ENCODE assay signal across 19 mouse cellular contexts in genomic region chr8:70422722-70423121, GRCm38 (mm10). TPM values are rescaled to one million over a fixed set of nuclear protein-coding genes. Genes with fewer than 3 reads are reported as not detected.
DNase-seq lines count a peak whose midpoint lies in the region; ATAC-seq and TF ChIP-seq lines count a peak whose summit lies in the region.
"Had no signal": no experiment of that assay in that cellular context is flagged by ENCODE, and none has a peak within 500 bp of the region (broad histone marks: within the 10 kb centered on the region; RNA-seq: fewer than 3 reads in every experiment).

No protein-coding gene starts in this region.

- H3K4me2 ChIP-seq in heart, embryonic 12.5 days, result no peak overlapping the region
- no peak overlapping the region for H3K4me2 ChIP-seq in liver, embryonic 15.5 days
- H3K4me2 ChIP-seq: embryonic facial prominence, embryonic 13.5 days; limb, embryonic 12.5 days; midbrain, embryonic 11.5 days; stomach, embryonic 15.5 days had no signal

- TF ChIP-seq POLR2A in MEL (IDR thresholded peaks at IDR 0.05; ENCODE audit: control insufficient read depth in 1 of 2, insufficient read depth in 1 of 2, low read depth in 1 of 2, low read length in 2 of 2, poor library complexity in 1 of 2), result no peak

- TF ChIP-seq RAD21 in MEL (IDR thresholded peaks at IDR 0.05; ENCODE audit: low read depth, low read length), result no peak

- peak; percentile 79 for ATAC-seq in heart, embryonic 12.5 days (ENCODE audit: insufficient number of reproducible peaks, low FRiP score)
- ATAC-seq in common myeloid progenitor, adult 5-6 weeks (replicated peaks; ENCODE audit: low read depth, poor library complexity, severe bottlenecking), result peak; percentile 29; the same call in 1 of the 2 replicates
- peak; percentile 79 for ATAC-seq in liver, embryonic 15.5 days (ENCODE audit: insufficient read depth)
- ATAC-seq: hindbrain, embryonic 16.5 days had no signal

- no peak for TF ChIP-seq CTCF in MEL (IDR thresholded peaks at IDR 0.05 in 2 of 3, conservative IDR thresholded peaks at IDR 0.05 in 1 of 3; ENCODE audit: control insufficient read depth in 1 of 3, insufficient read depth in 1 of 3, low read depth in 2 of 3, low read length in 3 of 3, poor library complexity in 1 of 3, severe bottlenecking in 1 of 3)

- no peak for DNase-seq in heart, postnatal 4 days
- DNase-seq in MEL (ENCODE audit: low read depth, low spot score), result peak; percentile 73
- DNase-seq in frontal cortex, postnatal 25 days (ENCODE audit: low spot score in 2 of 2), result no peak
- DNase-seq in kidney, adult 9 months, result no peak
- DNase-seq in hindbrain, embryonic 10.5 days (ENCODE audit: low spot score), result no peak
- DNase-seq: cerebellum, adult 11 months; kidney, adult 11 months; kidney, postnatal 10 days; right cerebral cortex, postnatal 14 days; thymus, adult 2 months had no signal

- H3K27me3 ChIP-seq in heart, embryonic 12.5 days (replicated peaks), result no peaks in the 10 kb centered on the region
- no peaks in the 10 kb centered on the region for H3K27me3 ChIP-seq in MEL (ENCODE audit: control insufficient read depth in 1 of 2, insufficient read depth in 2 of 2, low read length in 2 of 2)
- no peaks in the 10 kb centered on the region for H3K27me3 ChIP-seq in liver, embryonic 15.5 days
- H3K27me3 ChIP-seq in hindbrain, embryonic 10.5 days (ENCODE audit: insufficient read depth, poor library complexity, severe bottlenecking), result no peaks in the 10 kb centered on the region
- H3K27me3 ChIP-seq: embryonic facial prominence, embryonic 13.5 days; limb, embryonic 12.5 days; stomach, embryonic 15.5 days had no signal

- no peak overlapping the region for H3K9ac ChIP-seq in heart, embryonic 12.5 days
- no peak overlapping the region for H3K9ac ChIP-seq in MEL (ENCODE audit: control insufficient read depth, low read depth, low read length, poor library complexity, severe bottlenecking)
- no peak overlapping the region for H3K9ac ChIP-seq in liver, embryonic 15.5 days
- H3K9ac ChIP-seq: embryonic facial prominence, embryonic 13.5 days; limb, embryonic 12.5 days; stomach, embryonic 15.5 days had no signal

- no peaks in the 10 kb centered on the region for H3K9me3 ChIP-seq in heart, embryonic 12.5 days (replicated peaks)
- H3K9me3 ChIP-seq in MEL (replicated peaks; ENCODE audit: insufficient read depth, low read length), result no peaks in the 10 kb centered on the region
- H3K9me3 ChIP-seq in liver, embryonic 15.5 days (replicated peaks), result no peaks in the 10 kb centered on the region
- H3K9me3 ChIP-seq in hindbrain, embryonic 10.5 days, result no peaks in the 10 kb centered on the region
- H3K9me3 ChIP-seq: embryonic facial prominence, embryonic 13.5 days; limb, embryonic 12.5 days; stomach, embryonic 15.5 days had no signal

- no peak overlapping the region for H3K4me3 ChIP-seq in heart, embryonic 12.5 days
- no peak overlapping the region for H3K4me3 ChIP-seq in MEL (ENCODE audit: control insufficient read depth in 1 of 2, insufficient read depth in 1 of 2, low read depth in 2 of 2, low read length in 2 of 2)
- H3K4me3 ChIP-seq in liver, embryonic 15.5 days (replicated peaks), result no peak overlapping the region
- no peak overlapping the region for H3K4me3 ChIP-seq in hindbrain, embryonic 10.5 days
- H3K4me3 ChIP-seq: embryonic facial prominence, embryonic 13.5 days; left cerebral cortex, adult 2 months; limb, embryonic 12.5 days; stomach, embryonic 15.5 days had no signal

- H3K27ac ChIP-seq in heart, embryonic 12.5 days (ENCODE audit: poor library complexity, severe bottlenecking), result no peak overlapping the region
- no peak overlapping the region for H3K27ac ChIP-seq in MEL (ENCODE audit: control insufficient read depth, low read depth, low read length)
- peak overlapping the region; percentile 70 for H3K27ac ChIP-seq in liver, embryonic 15.5 days (replicated peaks)
- H3K27ac ChIP-seq in hindbrain, embryonic 10.5 days, result no peak overlapping the region
- H3K27ac ChIP-seq: embryonic facial prominence, embryonic 13.5 days; left cerebral cortex, adult 2 months; limb, embryonic 12.5 days; stomach, embryonic 15.5 days had no signal

- TF ChIP-seq EP300 in MEL (IDR thresholded peaks at IDR 0.05; ENCODE audit: low read depth in 1 of 2, low read length in 2 of 2), result peak; percentile 10 to 35; a peak in 1 of 4 replicates

- no peaks in the 10 kb centered on the region; the same call in 1 of the 2 replicates for H3K79me2 ChIP-seq in MEL (ENCODE audit: control insufficient read depth, insufficient read depth, low read length, poor library complexity)

- 73% methylated on average over 2 of the region's 2 CpGs for WGBS in heart, embryonic 12.5 days
- WGBS in liver, embryonic 15.5 days (ENCODE audit: insufficient replicate concordance), result 38% methylated on average over 2 of the region's 2 CpGs
- 74% methylated on average over 2 of the region's 2 CpGs for WGBS in hindbrain, embryonic 10.5 days

- H3K4me1 ChIP-seq in heart, embryonic 12.5 days (replicated peaks), result peaks cover 48% of the 10 kb centered on the region
- peaks cover 15 to 35% of the 10 kb centered on the region in 2 experiments for H3K4me1 ChIP-seq in MEL (ENCODE audit: control insufficient read depth in 1 of 2, insufficient read depth in 2 of 2, low read length in 2 of 2)
- peaks cover 68% of the 10 kb centered on the region for H3K4me1 ChIP-seq in liver, embryonic 15.5 days (replicated peaks)
- peaks cover 15% of the 10 kb centered on the region for H3K4me1 ChIP-seq in hindbrain, embryonic 10.5 days (replicated peaks)

- no peaks in the 10 kb centered on the region for H3K36me3 ChIP-seq in heart, embryonic 12.5 days
- peaks cover 0 to 10% of the 10 kb centered on the region in 2 experiments; a peak in 3 of 4 replicates for H3K36me3 ChIP-seq in MEL (ENCODE audit: control insufficient read depth in 1 of 2, insufficient read depth in 2 of 2, low read length in 2 of 2)
- no peaks in the 10 kb centered on the region for H3K36me3 ChIP-seq in liver, embryonic 15.5 days (replicated peaks)
- no peaks in the 10 kb centered on the region for H3K36me3 ChIP-seq in hindbrain, embryonic 10.5 days
- H3K36me3 ChIP-seq: embryonic facial prominence, embryonic 13.5 days; limb, embryonic 12.5 days; stomach, embryonic 15.5 days had no signal

TF ChIP-seq in MEL, 35 proteins besides CTCF, POLR2A, EP300 and RAD21 (continues in another document):
- TF ChIP-seq USF1 (IDR thresholded peaks at IDR 0.05; ENCODE audit: low read depth, low read length) (no peak), ETS1 (IDR thresholded peaks at IDR 0.05; ENCODE audit: low read depth, low read length) (peak; percentile 44; the same call in 1 of the 2 replicates), MYC (IDR thresholded peaks at IDR 0.05; ENCODE audit: low read depth, low read length) (no peak), MAFK (IDR thresholded peaks at IDR 0.05; ENCODE audit: borderline replicate concordance, low read depth, low read length) (no peak), JUND (IDR thresholded peaks at IDR 0.05; ENCODE audit: low read depth, low read length) (no peak), E2F4 (IDR thresholded peaks at IDR 0.05; ENCODE audit: borderline replicate concordance, low read depth, low read length) (no peak), POLR2AphosphoS2 (IDR thresholded peaks at IDR 0.05; ENCODE audit: low read length) (no peak), GATA1 (IDR thresholded peaks at IDR 0.05; ENCODE audit: low read depth, low read length) (0 out of 2 replicates have a peak, but pooled peaks have one; percentile 43), TCF12 (IDR thresholded peaks at IDR 0.05; ENCODE audit: low read depth, low read length) (no peak), MEF2A (IDR thresholded peaks at IDR 0.05; ENCODE audit: extremely low read depth, insufficient replicate concordance, low read depth, low read length, poor library complexity, severe bottlenecking) (no peak), SMC3 (IDR thresholded peaks at IDR 0.05; ENCODE audit: low read depth, low read length) (no peak), TAL1 (IDR thresholded peaks at IDR 0.05; ENCODE audit: low read length) (peak; percentile 77), ELF1 (IDR thresholded peaks at IDR 0.05; ENCODE audit: low read depth, low read length) (no peak), NRF1 (IDR thresholded peaks at IDR 0.05; ENCODE audit: insufficient read depth, low read depth, low read length, poor library complexity, severe bottlenecking) (no peak), BHLHE40 (IDR thresholded peaks at IDR 0.05; ENCODE audit: borderline replicate concordance, low read depth, low read length) (no peak)

RNA-seq across cellular contexts. Expression of gene Crtc1, which starts 16.7 kb away (rescaled TPM):
- 14.9 and 15.0 TPM in 2 replicates for polyA plus RNA-seq in heart, embryonic 12.5 days (2016; fragmentation: Nextera tagmentation; extraction: Ambion mirVana)
- total RNA-seq in heart, postnatal 4 days (2021), result 10 to 100 TPM; 12.8 to 15.4 TPM
- total RNA-seq in MEL (2012; rRNA removed), result 3.0 and 3.3 TPM in 2 replicates
- polyA plus RNA-seq in MEL (2012; ENCODE audit: insufficient read depth in 1 of 2, insufficient read length in 2 of 2, low read depth in 1 of 2, low replicate concordance in 2 of 2, missing spikeins in 1 of 2), result 10 to 100 TPM in 1 of 2 experiments, not detected in 1; 18.0 TPM
- total RNA-seq in common myeloid progenitor, adult 5-6 weeks (2017), result 1.1 and 8.9 TPM in 2 replicates
- polyA plus RNA-seq in liver, embryonic 15.5 days (2015; fragmentation: Nextera tagmentation; extraction: Ambion mirVana), result 4.2 and 4.3 TPM in 2 replicates
- 14.8 and 16.7 TPM in 2 replicates for polyA plus RNA-seq in hindbrain, embryonic 10.5 days (2016; fragmentation: Nextera tagmentation; extraction: Ambion mirVana)

RNA-seq across cellular contexts. Expression of gene Comp, which starts 49.4 kb away (rescaled TPM):
- polyA plus RNA-seq in heart, embryonic 12.5 days (2016; fragmentation: Nextera tagmentation; extraction: Ambion mirVana), result 2.7 and 3.6 TPM in 2 replicates
- 1 to 10 TPM; 2.5 to 2.6 TPM for total RNA-seq in heart, postnatal 4 days (2021)
- total RNA-seq in MEL (2012; rRNA removed), result not detected in 2 replicates
- under 1 TPM in 1 of 2 experiments, not detected in 1; 0.54 TPM for polyA plus RNA-seq in MEL (2012; ENCODE audit: insufficient read depth in 1 of 2, insufficient read length in 2 of 2, low read depth in 1 of 2, low replicate concordance in 2 of 2, missing spikeins in 1 of 2)
- 0.27 TPM in 1 of 2 replicates, not detected in the other for total RNA-seq in common myeloid progenitor, adult 5-6 weeks (2017)
- 1.3 and 2.1 TPM in 2 replicates for polyA plus RNA-seq in liver, embryonic 15.5 days (2015; fragmentation: Nextera tagmentation; extraction: Ambion mirVana)
- 0.27 and 0.38 TPM in 2 replicates for polyA plus RNA-seq in hindbrain, embryonic 10.5 days (2016; fragmentation: Nextera tagmentation; extraction: Ambion mirVana)
- polyA plus RNA-seq: midbrain, embryonic 11.5 days had no signal

RNA-seq across cellular contexts. Expression of gene Klhl26, which starts 54.0 kb away (rescaled TPM):
- polyA plus RNA-seq in heart, embryonic 12.5 days (2016; fragmentation: Nextera tagmentation; extraction: Ambion mirVana), result 12.6 and 14.0 TPM in 2 replicates
- 1 to 10 TPM; 8.2 to 9.2 TPM for total RNA-seq in heart, postnatal 4 days (2021)
- 7.6 and 8.0 TPM in 2 replicates for total RNA-seq in MEL (2012; rRNA removed)
- 10 to 100 TPM in 1 of 2 experiments, not detected in 1; 11.4 TPM for polyA plus RNA-seq in MEL (2012; ENCODE audit: insufficient read depth in 1 of 2, insufficient read length in 2 of 2, low read depth in 1 of 2, low replicate concordance in 2 of 2, missing spikeins in 1 of 2)
- 5.9 and 10.6 TPM in 2 replicates for total RNA-seq in common myeloid progenitor, adult 5-6 weeks (2017)
- 6.4 and 6.7 TPM in 2 replicates for polyA plus RNA-seq in liver, embryonic 15.5 days (2015; fragmentation: Nextera tagmentation; extraction: Ambion mirVana)
- polyA plus RNA-seq in hindbrain, embryonic 10.5 days (2016; fragmentation: Nextera tagmentation; extraction: Ambion mirVana), result 18.5 and 19.1 TPM in 2 replicates

Comparison
In these comparisons a context has a peak if more than half of its experiments do, and no peak if none do; other contexts are left out.
1. ATAC-seq: peak in every context shown above with its lines; median percentile 79 in heart, embryonic 12.5 days; 79 in liver, embryonic 15.5 days; 29 in common myeloid progenitor, adult 5-6 weeks.